Mouse (Mus musculus) liver, embryonic 16.5 days (tissue): ENCODE measurements around the gene Lmx1b. TPM values are rescaled to one million over a fixed set of nuclear protein-coding genes. Genes with fewer than 3 reads are reported as not detected.

ENCODE experiments used
- ATAC-seq: fragments of 200-750 bp; cut with Nextera tagmentation; 2 replicates; pipeline ENCODE4 v1.8.0; 2017; ENCODE audit warnings: low read depth, mild to moderate bottlenecking, moderate number of reproducible peaks, moderate library complexity
- H3K27ac ChIP-seq: fragments of 300-500 bp; sonication (generic); 2 replicates; pipeline ENCODE4 v1.5.1; 2014; ENCODE audit warnings: mild to moderate bottlenecking, low read length
- H3K27me3 ChIP-seq: fragments of 300-500 bp; sonication (generic); 2 replicates; pipeline ENCODE4 v1.6.1; 2014; ENCODE audit warnings: low read depth, low read length, mixed read lengths; ENCODE audit not compliant: control insufficient read depth, insufficient read depth
- H3K36me3 ChIP-seq: fragments of 300-500 bp; sonication (generic); 2 replicates; pipeline ENCODE4 v1.6.1; 2014; ENCODE audit warnings: mild to moderate bottlenecking; ENCODE audit not compliant: control insufficient read depth, insufficient read depth
- H3K4me1 ChIP-seq: fragments of 300-500 bp; sonication (generic); 2 replicates; pipeline ENCODE4 v1.6.1; 2014; ENCODE audit warnings: low read depth, low read length, mixed read lengths; ENCODE audit not compliant: control insufficient read depth
- H3K4me2 ChIP-seq: fragments of 300-500 bp; sonication (generic); 2 replicates; pipeline ENCODE4 v1.6.1; 2014; ENCODE audit warnings: low read depth, low read length, mixed read lengths
- H3K4me3 ChIP-seq: fragments of 300-500 bp; sonication (generic); 2 replicates; pipeline ENCODE4 v1.5.1; 2014; ENCODE audit warnings: low read depth, mild to moderate bottlenecking, low read length
- H3K9ac ChIP-seq: fragments of 300-500 bp; sonication (generic); 2 replicates; pipeline ENCODE4 v1.6.1; 2014; ENCODE audit warnings: low read depth, low read length
- H3K9me3 ChIP-seq: fragments of 300-500 bp; sonication (generic); replicated peaks from 2 replicates; pipeline ENCODE4 v1.6.1; 2016; ENCODE audit warnings: low read length; ENCODE audit not compliant: control insufficient read depth
- WGBS: fragments of 180-500 bp; shearing (Covaris S2); extraction: QIAGEN DNeasy Blood & Tissue Kit; methylation state at CpG from one replicate; pipeline ENCODE4 v1.1.7; 2014; ENCODE audit not compliant: insufficient replicate concordance; 5-methylcytosine and 5-hydroxymethylcytosine counted together
- polyA plus RNA-seq: library from polyadenylated mRNA; unstranded; fragments of >200 nt; fragmentation: Nextera tagmentation; extraction: Ambion mirVana; gene quantifications from 2 replicates; pipeline ENCODE4 v1.2.1, GENCODE M21; 2015

Gene Lmx1b
- polyA plus RNA-seq, 1 experiment from 2014 or later: not detected

DNA sequence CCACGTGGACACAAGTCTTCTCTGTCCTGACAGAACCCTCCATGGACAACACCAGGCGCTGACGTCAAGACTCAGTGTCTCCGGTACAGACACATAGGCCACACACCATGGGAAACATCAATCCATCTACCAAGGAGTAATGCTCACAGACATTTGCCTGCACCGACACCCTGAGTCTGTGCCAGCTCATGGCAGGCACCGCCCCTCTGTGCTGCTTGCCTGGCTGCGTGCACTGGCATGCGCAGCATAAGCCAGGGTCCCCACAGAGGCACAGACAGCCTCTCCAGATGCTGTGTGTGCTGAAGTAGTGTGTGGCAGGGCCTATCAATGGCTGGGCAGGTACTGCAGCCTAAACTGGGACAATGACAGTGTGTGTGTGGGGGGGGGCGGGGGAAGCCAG lies 22.6 kb downstream of the Lmx1b start:
- Histone ChIP-seq H3K27me3 (peaks cover 39% of the 10 kb centered on the region), H3K27ac (no peak overlapping the region), H3K4me2 (no peak overlapping the region), H3K4me3 (no peak overlapping the region), H3K9me3 (no peaks in the 10 kb centered on the region), H3K4me1 (no peaks in the 10 kb centered on the region), H3K9ac (no peak overlapping the region), H3K36me3 (no peaks in the 10 kb centered on the region)
- no peak for ATAC-seq
- 67% methylated on average over 9 of the region's 9 CpGs for WGBS

DNA sequence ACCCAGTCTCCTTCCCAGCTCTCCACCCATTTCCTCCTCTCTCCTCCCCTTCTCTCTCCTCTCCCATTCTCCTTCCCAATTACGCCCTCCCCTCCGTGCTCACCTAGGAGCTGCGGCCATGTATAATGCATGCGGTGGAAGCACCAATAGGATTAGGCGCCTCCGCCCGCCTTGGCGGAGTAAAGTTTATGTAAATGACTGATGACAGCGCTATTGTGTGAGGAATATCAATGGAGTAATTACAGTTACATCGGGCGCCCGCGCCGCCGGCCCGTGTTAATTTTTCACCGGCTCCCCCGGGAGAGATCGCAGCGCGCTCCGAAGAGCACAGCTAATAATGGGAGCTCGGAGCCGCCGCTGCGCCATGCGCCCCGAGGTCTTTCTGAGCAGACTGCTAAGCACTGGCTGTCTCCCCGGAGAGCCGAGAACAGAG lies 23.9 kb downstream of the Lmx1b start:
- Histone ChIP-seq H3K9ac (no peak overlapping the region), H3K4me2 (peak overlapping the region; percentile 36; the same call in 1 of the 2 replicates), H3K4me1 (no peaks in the 10 kb centered on the region), H3K4me3 (peak overlapping the region; percentile 17; the same call in 1 of the 2 replicates), H3K27me3 (peaks cover 39% of the 10 kb centered on the region), H3K9me3 (no peaks in the 10 kb centered on the region), H3K36me3 (no peaks in the 10 kb centered on the region), H3K27ac (no peak overlapping the region)
- ATAC-seq: no peak
- 2% methylated on average over 30 of the region's 30 CpGs for WGBS

DNA sequence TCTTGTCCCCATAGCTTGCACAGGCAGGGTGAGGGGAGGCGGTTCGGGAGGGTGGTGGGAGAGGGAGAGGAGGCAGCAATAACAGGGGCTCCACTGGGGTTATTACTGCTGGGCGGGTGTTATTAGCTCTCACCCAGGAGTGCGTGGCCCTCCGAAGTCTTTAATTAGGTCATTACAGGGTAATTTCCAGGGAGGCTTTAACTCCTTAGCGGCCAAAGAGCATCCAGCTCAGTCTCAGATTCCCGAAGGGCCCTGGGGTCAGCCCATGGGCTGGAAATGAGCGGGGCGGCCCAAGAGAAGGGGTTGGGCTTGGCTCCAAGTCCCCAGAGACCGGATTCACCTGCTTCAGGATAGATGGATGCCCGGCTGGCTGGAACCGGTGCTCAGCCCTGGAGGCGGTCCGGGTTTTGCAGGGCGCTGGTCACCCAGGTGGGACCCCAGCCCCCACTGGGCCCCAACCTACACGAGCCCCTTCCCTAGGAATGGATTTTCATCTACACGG lies 24.4 kb downstream of the Lmx1b start:
- no peaks in the 10 kb centered on the region for H3K9me3 ChIP-seq
- no peak overlapping the region for H3K9ac ChIP-seq
- no peak for ATAC-seq
- H3K36me3 ChIP-seq: no peaks in the 10 kb centered on the region
- no peaks in the 10 kb centered on the region for H3K4me1 ChIP-seq
- H3K4me3 ChIP-seq: no peak overlapping the region
- peaks cover 39% of the 10 kb centered on the region for H3K27me3 ChIP-seq
- WGBS: 9% methylated on average over 17 of the region's 17 CpGs
- no peak overlapping the region for H3K4me2 ChIP-seq
- no peak overlapping the region for H3K27ac ChIP-seq

DNA sequence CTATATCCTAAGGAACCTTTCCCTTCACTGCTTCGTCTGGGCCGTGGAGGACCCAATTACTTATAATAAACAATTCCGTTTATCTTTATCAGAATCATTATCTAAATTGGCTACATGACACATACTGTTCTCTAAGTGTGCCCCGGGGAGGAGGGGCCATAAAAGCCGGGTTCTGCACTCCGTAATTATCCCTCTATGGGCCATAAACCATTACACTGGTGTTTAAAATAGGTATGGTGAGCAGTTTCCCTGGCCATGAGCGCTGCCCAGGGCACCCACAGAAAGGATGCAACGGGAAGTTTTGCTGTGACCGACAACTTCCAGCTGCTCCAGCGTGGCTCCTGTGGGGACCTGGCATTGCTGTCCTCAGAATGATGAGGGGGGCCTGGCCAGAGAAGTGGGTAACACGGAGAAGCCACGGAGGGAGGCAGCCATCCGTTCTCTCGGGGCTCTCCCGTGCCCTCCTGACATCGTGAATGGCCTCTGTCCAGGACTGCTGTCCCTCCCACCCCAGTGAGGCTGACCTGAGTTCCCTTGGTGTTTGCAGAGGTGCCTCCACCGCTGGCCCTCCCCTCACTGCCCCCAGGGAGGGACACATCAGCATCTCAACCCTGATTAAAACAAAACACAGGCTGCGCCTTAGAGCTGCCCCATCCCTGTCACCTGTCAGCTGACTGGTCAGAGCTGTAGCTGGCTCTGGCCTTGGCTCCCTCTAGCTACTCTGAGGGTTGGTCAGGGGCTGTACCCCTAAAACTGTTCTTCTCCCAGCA lies 34.6 kb downstream of the Lmx1b start:
- no peak overlapping the region for H3K9ac ChIP-seq
- H3K36me3 ChIP-seq: no peaks in the 10 kb centered on the region
- H3K4me1 ChIP-seq: no peaks in the 10 kb centered on the region
- peaks cover 14% of the 10 kb centered on the region for H3K27me3 ChIP-seq
- H3K27ac ChIP-seq: no peak overlapping the region
- 9% methylated on average over 18 of the region's 18 CpGs for WGBS
- no peak overlapping the region for H3K4me2 ChIP-seq
- ATAC-seq: no peak
- H3K9me3 ChIP-seq: no peaks in the 10 kb centered on the region
- H3K4me3 ChIP-seq: no peak overlapping the region

DNA sequence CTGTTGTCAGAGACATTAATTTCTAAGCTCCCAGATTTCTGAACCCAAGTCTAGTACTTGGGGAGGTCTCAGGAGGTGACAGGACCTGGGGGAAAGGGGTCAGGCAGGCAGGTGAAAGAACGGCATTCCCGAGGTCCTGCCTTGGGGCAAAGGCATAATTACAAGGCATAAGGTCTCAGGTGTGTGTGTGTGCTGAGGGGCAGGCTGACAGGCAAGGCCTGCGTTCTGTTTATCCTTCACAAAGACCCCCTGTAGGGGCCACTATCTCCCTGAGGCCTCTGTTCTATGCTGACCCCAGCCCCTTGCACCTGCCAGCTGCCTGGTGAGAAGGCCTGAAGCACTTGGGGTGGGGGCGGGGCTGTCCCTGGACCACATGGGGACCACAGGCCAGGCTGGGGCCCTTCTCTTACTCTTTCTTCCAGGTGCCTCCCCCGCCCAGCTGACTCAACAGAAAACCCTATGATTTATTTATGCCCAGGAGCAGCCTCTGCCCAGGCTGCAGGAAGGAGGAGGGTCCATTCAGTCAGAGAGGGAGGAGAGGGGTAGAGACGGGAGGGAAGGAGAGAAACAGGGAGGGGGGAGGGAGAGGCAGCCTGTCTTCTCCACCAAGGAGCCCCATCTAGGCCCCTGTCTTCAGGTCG lies 35.3 kb downstream of the Lmx1b start:
- H3K4me3 ChIP-seq: no peak overlapping the region
- no peak for ATAC-seq
- peaks cover 14% of the 10 kb centered on the region for H3K27me3 ChIP-seq
- no peak overlapping the region for H3K27ac ChIP-seq
- H3K4me1 ChIP-seq: no peaks in the 10 kb centered on the region
- H3K4me2 ChIP-seq: no peak overlapping the region
- no peaks in the 10 kb centered on the region for H3K9me3 ChIP-seq
- no peak overlapping the region for H3K9ac ChIP-seq
- no peaks in the 10 kb centered on the region for H3K36me3 ChIP-seq
- 22% methylated on average over 7 of the region's 7 CpGs for WGBS

DNA sequence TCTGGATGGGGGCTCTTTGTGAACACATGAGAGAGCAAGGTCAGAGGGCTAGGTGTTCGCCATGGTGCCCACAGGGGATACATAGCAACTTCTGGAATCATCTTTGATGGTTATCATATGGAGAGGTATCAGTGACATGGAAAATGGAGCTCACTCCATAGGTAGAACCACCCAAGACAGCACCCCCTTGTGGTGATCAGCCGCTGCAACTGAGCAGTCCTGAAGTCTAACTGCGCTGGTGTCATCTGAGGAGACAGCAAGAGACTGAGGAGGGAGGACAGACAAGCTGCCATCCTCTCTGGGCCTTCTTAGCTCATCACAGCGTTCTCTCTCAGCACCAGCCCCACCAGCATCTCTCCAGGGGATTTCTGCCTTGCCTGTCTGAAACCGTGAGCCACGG lies 39.8 kb downstream of the Lmx1b start:
- H3K9me3 ChIP-seq: no peaks in the 10 kb centered on the region
- peaks cover 7% of the 10 kb centered on the region; the same call in 1 of the 2 replicates for H3K27me3 ChIP-seq
- H3K4me2 ChIP-seq: no peak overlapping the region
- no peak overlapping the region for H3K4me3 ChIP-seq
- H3K36me3 ChIP-seq: no peaks in the 10 kb centered on the region
- 36% methylated on average over 6 of the region's 6 CpGs for WGBS
- no peak overlapping the region for H3K27ac ChIP-seq
- no peaks in the 10 kb centered on the region for H3K4me1 ChIP-seq
- no peak overlapping the region for H3K9ac ChIP-seq
- ATAC-seq: no peak

DNA sequence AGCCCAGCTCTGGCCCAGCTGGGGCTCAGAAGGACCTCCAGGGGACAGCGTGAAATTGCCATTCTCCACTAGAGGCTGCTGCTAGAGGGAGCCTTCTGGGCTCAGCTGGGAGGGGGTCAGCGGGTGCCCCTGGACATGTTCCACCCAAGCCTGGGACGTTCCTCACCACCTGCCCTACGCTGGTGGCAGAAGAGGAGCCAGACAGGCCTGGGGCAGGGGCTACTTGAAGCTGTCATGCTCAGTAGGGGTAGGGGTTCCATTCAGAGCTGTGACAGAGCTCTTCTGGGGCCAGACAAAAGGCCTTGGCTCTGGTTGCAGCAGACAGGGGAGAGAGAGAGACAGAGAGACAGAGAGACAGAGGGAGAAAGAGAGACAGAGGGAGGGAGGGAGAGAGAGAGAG lies 42.9 kb downstream of the Lmx1b start:
- Histone ChIP-seq H3K4me3 (no peak overlapping the region), H3K4me2 (no peak overlapping the region), H3K4me1 (no peaks in the 10 kb centered on the region), H3K9ac (no peak overlapping the region), H3K36me3 (no peaks in the 10 kb centered on the region), H3K27me3 (0 out of 2 replicates have a peak, but pooled peaks cover 3% of the 10 kb centered on the region), H3K9me3 (no peaks in the 10 kb centered on the region), H3K27ac (no peak overlapping the region)
- ATAC-seq: no peak
- 47% methylated on average over 4 of the region's 4 CpGs for WGBS

DNA sequence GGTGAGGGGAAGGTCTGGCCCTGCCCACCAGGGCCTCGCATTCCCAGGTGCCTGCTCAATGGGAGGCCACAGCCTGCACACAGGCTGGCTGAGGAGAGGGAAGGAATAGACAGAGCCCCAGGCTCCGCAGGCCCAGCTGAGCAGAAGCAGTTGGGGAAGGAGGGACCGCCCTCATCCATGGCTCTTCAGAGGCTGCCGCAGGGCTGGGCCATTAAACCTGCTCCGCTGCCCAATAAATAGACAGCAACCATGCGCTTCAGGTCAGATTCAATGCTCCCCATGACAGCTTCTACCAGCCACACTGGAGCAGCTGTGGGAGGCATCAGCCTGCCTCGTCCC lies 45.3 kb downstream of the Lmx1b start:
- Histone ChIP-seq H3K4me2 (no peak overlapping the region), H3K4me1 (no peaks in the 10 kb centered on the region), H3K27me3 (no peaks in the 10 kb centered on the region), H3K36me3 (no peaks in the 10 kb centered on the region), H3K9me3 (no peaks in the 10 kb centered on the region), H3K27ac (no peak overlapping the region), H3K4me3 (no peak overlapping the region), H3K9ac (no peak overlapping the region)
- WGBS: 27% methylated on average over 7 of the region's 7 CpGs
- no peak for ATAC-seq
